Mouse (Mus musculus): ENCODE results near the gene Pole3.

GRCm38 (mm10) chr4:62561630-62562001 lies 36.7 kb upstream of the Pole3 start:
- TF ChIP-seq CTCF (IDR thresholded peaks at IDR 0.05; ENCODE audit: low read depth) (no peak), EP300 (IDR thresholded peaks at IDR 0.05; ENCODE audit: low read depth) (no peak)
